Mouse (Mus musculus): Measurements from ENCODE around the gene Lrp5.

DNA sequence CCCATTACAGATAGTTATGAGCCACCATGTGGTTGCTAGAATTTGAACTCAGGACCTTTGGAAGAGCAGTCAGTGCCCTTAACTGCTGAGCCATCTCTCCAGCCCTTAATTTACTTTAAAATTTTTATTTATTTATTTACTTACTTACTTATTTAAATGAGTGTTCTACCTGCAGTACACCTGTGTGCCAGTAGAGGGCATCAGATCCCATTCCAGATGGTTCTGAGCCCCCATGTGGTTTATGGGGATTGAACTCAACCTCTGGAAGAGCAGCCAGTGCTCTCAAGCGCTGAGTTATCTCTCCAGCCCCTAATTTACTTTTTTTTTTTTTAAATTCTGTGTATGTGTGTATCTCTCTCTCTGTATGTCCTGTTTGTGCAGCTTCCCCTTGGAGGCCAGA, 38.4 kb upstream of the Lrp5 start:
- TF ChIP-seq GATA1 (IDR thresholded peaks at IDR 0.05; ENCODE audit: low read length) (no peak), TAL1 (IDR thresholded peaks at IDR 0.05; ENCODE audit: low read length) (no peak)
